Mouse (Mus musculus) CH12.LX (cell line): ENCODE measurements around the gene Msh5. TPM values are rescaled to one million over a fixed set of nuclear protein-coding genes. Genes with fewer than 3 reads are reported as not detected.

Source experiments
- DNase-seq: peaks from one replicate; pipeline ENCODE4 v3.0.0-alpha.2; 2013; ENCODE audit errors: extremely low read depth
- H3K27ac ChIP-seq: 2 replicates; pipeline ENCODE4 v1.5.1; 2012; ENCODE audit warnings: low read depth, mild to moderate bottlenecking, control low read depth, moderate library complexity; ENCODE audit not compliant: insufficient read depth
- H3K27me3 ChIP-seq: replicated peaks from 2 replicates; pipeline ENCODE3; 2012; ENCODE audit warnings: inconsistent platforms
- H3K36me3 ChIP-seq, 2 experiments: replicated peaks in 1 of 2; 2 replicates each; pipeline versions ENCODE3 to v1.6.1; 2012; ENCODE audit warnings: inconsistent platforms in 1 of 2, low read length in 1 of 2, mild to moderate bottlenecking in 1 of 2, mixed read lengths in 1 of 2, moderate library complexity in 1 of 2; ENCODE audit not compliant: control insufficient read depth in 1 of 2, insufficient read depth in 1 of 2
- H3K4me1 ChIP-seq, 2 experiments: 2 replicates each; pipeline ENCODE4 v1.6.1; 2012; ENCODE audit warnings: inconsistent platforms in 1 of 2, moderate library complexity in 1 of 2; ENCODE audit not compliant: insufficient read depth in 2 of 2, control insufficient read depth in 1 of 2
- H3K4me2 ChIP-seq: 2 replicates; pipeline ENCODE4 v1.6.1; 2012; ENCODE audit warnings: low read depth, mild to moderate bottlenecking, control low read depth; ENCODE audit not compliant: poor library complexity, insufficient read depth, severe bottlenecking
- H3K4me3 ChIP-seq, 3 experiments: fragments of 150-350 bp in 1 of 3; sonication (generic) in 1 of 3; replicated peaks in 1 of 3; 2 replicates each; pipeline versions ENCODE3 to v1.5.1; 2011 to 2012; ENCODE audit warnings: low read depth in 2 of 3, low read length in 2 of 3, mild to moderate bottlenecking in 2 of 3, moderate library complexity in 2 of 3, control low read depth in 1 of 3, improper control_type of control experiment in 1 of 3, inconsistent platforms in 1 of 3, mixed read lengths in 1 of 3; ENCODE audit not compliant: poor library complexity in 1 of 3
- H3K79me2 ChIP-seq: replicated peaks from 2 replicates; pipeline ENCODE4 v1.6.1; 2012; ENCODE audit warnings: mild to moderate bottlenecking, moderate library complexity; ENCODE audit not compliant: control insufficient read depth, poor library complexity, insufficient read depth, severe bottlenecking; ENCODE audit errors: extremely low read depth
- H3K9ac ChIP-seq: 2 replicates; pipeline ENCODE4 v1.6.1; 2012; ENCODE audit warnings: low read depth, mild to moderate bottlenecking, control low read depth, moderate library complexity; ENCODE audit not compliant: insufficient read depth
- H3K9me3 ChIP-seq: replicated peaks from 2 replicates; pipeline ENCODE3; 2012; ENCODE audit warnings: low read length, inconsistent platforms, mixed read lengths
- BHLHE40 ChIP-seq: IDR thresholded peaks from 2 replicates; pipeline ENCODE4 v1.6.1; 2011; ENCODE audit warnings: mild to moderate bottlenecking, low read depth, low read length, improper control_type of control experiment
- CHD1 ChIP-seq: IDR thresholded peaks from 2 replicates; pipeline ENCODE4 v1.6.1; 2012; ENCODE audit warnings: low read depth, low read length, improper control_type of control experiment, inconsistent platforms
- CHD2 ChIP-seq: IDR thresholded peaks from 2 replicates; pipeline ENCODE4 v1.6.1; 2011; ENCODE audit warnings: low read length, improper control_type of control experiment
- CTCF ChIP-seq, 2 experiments: IDR thresholded peaks in 1 of 2; conservative IDR thresholded peaks in 1 of 2; 2 replicates each; pipeline ENCODE4 v1.5.1; 2011 to 2012; ENCODE audit warnings: low read depth in 2 of 2, low read length in 2 of 2, improper control_type of control experiment in 1 of 2, inconsistent platforms in 1 of 2, mild to moderate bottlenecking in 1 of 2, moderate library complexity in 1 of 2
- E2F4 ChIP-seq: IDR thresholded peaks from 2 replicates; pipeline ENCODE4 v1.6.1; 2011; ENCODE audit warnings: low read depth, low read length, improper control_type of control experiment; ENCODE audit not compliant: insufficient replicate concordance
- ELF1 ChIP-seq: IDR thresholded peaks from 2 replicates; pipeline ENCODE4 v1.6.1; 2014; ENCODE audit warnings: low read depth, mild to moderate bottlenecking, inconsistent platforms, low read length, improper control_type of control experiment
- EP300 ChIP-seq: IDR thresholded peaks from 2 replicates; pipeline ENCODE4 v1.6.1; 2011; ENCODE audit warnings: low read length, improper control_type of control experiment
- ETS1 ChIP-seq: conservative IDR thresholded peaks from 2 replicates; pipeline ENCODE4 v1.6.1; 2012; ENCODE audit warnings: low read depth, mild to moderate bottlenecking, inconsistent platforms, low read length, improper control_type of control experiment, moderate library complexity
- GABPA ChIP-seq: IDR thresholded peaks from 2 replicates; pipeline ENCODE4 v1.6.1; 2012; ENCODE audit warnings: low read depth, low read length, improper control_type of control experiment, inconsistent platforms; ENCODE audit not compliant: insufficient replicate concordance
- HCFC1 ChIP-seq: IDR thresholded peaks from 2 replicates; pipeline ENCODE4 v1.6.1; 2012; ENCODE audit warnings: low read depth, mild to moderate bottlenecking, inconsistent platforms, low read length, improper control_type of control experiment
- IRF4 ChIP-seq: IDR thresholded peaks from 2 replicates; pipeline ENCODE4 v1.6.1; 2014; ENCODE audit warnings: low read depth, mild to moderate bottlenecking, inconsistent platforms, low read length, improper control_type of control experiment
- JUND ChIP-seq: conservative IDR thresholded peaks from 2 replicates; pipeline ENCODE4 v1.6.1; 2011; ENCODE audit warnings: low read depth, low read length, improper control_type of control experiment
- MAFK ChIP-seq: IDR thresholded peaks from 2 replicates; pipeline ENCODE4 v1.6.1; 2011; ENCODE audit warnings: low read length, improper control_type of control experiment; ENCODE audit not compliant: insufficient replicate concordance
- MAX ChIP-seq: IDR thresholded peaks from 2 replicates; pipeline ENCODE4 v1.6.1; 2011; ENCODE audit warnings: low read length, improper control_type of control experiment
- MAZ ChIP-seq: IDR thresholded peaks from 2 replicates; pipeline ENCODE4 v1.6.1; 2012; ENCODE audit warnings: low read depth, mild to moderate bottlenecking, inconsistent platforms, low read length, improper control_type of control experiment, moderate library complexity
- MEF2A ChIP-seq: IDR thresholded peaks from 2 replicates; pipeline ENCODE4 v1.6.1; 2014; ENCODE audit warnings: low read depth, mild to moderate bottlenecking, inconsistent platforms, low read length, improper control_type of control experiment, borderline replicate concordance
- MXI1 ChIP-seq: IDR thresholded peaks from 2 replicates; pipeline ENCODE4 v1.6.1; 2011; ENCODE audit warnings: mild to moderate bottlenecking, low read depth, low read length, improper control_type of control experiment
- MYC ChIP-seq: IDR thresholded peaks from 2 replicates; pipeline ENCODE4 v1.6.1; 2011; ENCODE audit warnings: low read depth, mild to moderate bottlenecking, improper control_type of control experiment, low read length
- NELFE ChIP-seq: IDR thresholded peaks from 2 replicates; pipeline ENCODE4 v1.6.1; 2011; ENCODE audit warnings: low read depth, low read length, improper control_type of control experiment
- PAX5 ChIP-seq: IDR thresholded peaks from 2 replicates; pipeline ENCODE4 v1.6.1; 2012; ENCODE audit warnings: low read length, inconsistent platforms, mixed read lengths
- POLR2A ChIP-seq: IDR thresholded peaks from 2 replicates; pipeline ENCODE4 v1.6.1; 2011; ENCODE audit warnings: low read depth, mild to moderate bottlenecking, improper control_type of control experiment, low read length
- POLR2AphosphoS2 ChIP-seq: IDR thresholded peaks from 2 replicates; pipeline ENCODE4 v1.6.1; 2011; ENCODE audit warnings: low read depth, low read length, improper control_type of control experiment
- RAD21 ChIP-seq: IDR thresholded peaks from 2 replicates; pipeline ENCODE4 v1.6.1; 2011; ENCODE audit warnings: low read depth, mild to moderate bottlenecking, low read length, improper control_type of control experiment, moderate library complexity
- RCOR1 ChIP-seq: conservative IDR thresholded peaks from 2 replicates; pipeline ENCODE4 v1.6.1; 2012; ENCODE audit warnings: low read depth, mild to moderate bottlenecking, inconsistent platforms, low read length, improper control_type of control experiment
- SIN3A ChIP-seq: IDR thresholded peaks from 2 replicates; pipeline ENCODE4 v1.6.1; 2012; ENCODE audit warnings: low read length, improper control_type of control experiment, inconsistent platforms
- TBP ChIP-seq: conservative IDR thresholded peaks from 2 replicates; pipeline ENCODE4 v1.6.1; 2011; ENCODE audit warnings: low read depth, low read length, improper control_type of control experiment
- TCF12 ChIP-seq: IDR thresholded peaks from 2 replicates; pipeline ENCODE4 v1.6.1; 2014; ENCODE audit warnings: low read depth, mild to moderate bottlenecking, inconsistent platforms, low read length, improper control_type of control experiment
- UBTF ChIP-seq: IDR thresholded peaks from 2 replicates; pipeline ENCODE4 v1.6.1; 2012; ENCODE audit warnings: low read depth, mild to moderate bottlenecking, inconsistent platforms, low read length, improper control_type of control experiment, moderate library complexity
- USF1 ChIP-seq: IDR thresholded peaks from 2 replicates; pipeline ENCODE4 v1.6.1; 2014; ENCODE audit warnings: low read depth, mild to moderate bottlenecking, inconsistent platforms, low read length, improper control_type of control experiment
- USF2 ChIP-seq: conservative IDR thresholded peaks from 2 replicates; pipeline ENCODE4 v1.6.1; 2011; ENCODE audit warnings: low read depth, low read length, improper control_type of control experiment
- ZC3H11A ChIP-seq: IDR thresholded peaks from 2 replicates; pipeline ENCODE4 v1.6.1; 2012; ENCODE audit warnings: low read depth, mild to moderate bottlenecking, inconsistent platforms, low read length, improper control_type of control experiment
- ZKSCAN1 ChIP-seq: IDR thresholded peaks from 2 replicates; pipeline ENCODE4 v1.6.1; 2012; ENCODE audit warnings: low read depth, inconsistent platforms, low read length, improper control_type of control experiment, borderline replicate concordance
- ZMIZ1 ChIP-seq: IDR thresholded peaks from 2 replicates; pipeline ENCODE4 v1.6.1; 2012; ENCODE audit warnings: low read depth, mild to moderate bottlenecking, inconsistent platforms, low read length, improper control_type of control experiment
- ZNF384 ChIP-seq: IDR thresholded peaks from 2 replicates; pipeline ENCODE4 v1.6.1; 2012; ENCODE audit warnings: low read depth, low read length, improper control_type of control experiment, inconsistent platforms
- dilution Hi-C: fragments of 300-500 bp; cut with MboI; formaldehyde crosslinking; loops from 2 replicates; pipeline ENCODE4 v1.14.3; 2020; ENCODE audit warnings: low sequenced_read_pairs; ENCODE audit not compliant: extremely low pct_unique_long_range_greater_than_20kb, extremely low pct_ligation_motif_present
- in situ Hi-C: fragments of 300-500 bp; cut with MboI; formaldehyde crosslinking; loops from 3 replicates; pipeline ENCODE4 v1.14.3; 2019; ENCODE audit warnings: low sequenced_read_pairs, low pct_ligation_motif_present, low pct_unique_long_range_greater_than_20kb, mixed read lengths
- polyA plus RNA-seq: library from polyadenylated mRNA; unstranded; fragments of >175 nt; gene quantifications from 2 replicates; pipeline ENCODE4 v1.2.1, GENCODE M21; 2012; ENCODE audit warnings: low read depth; ENCODE audit not compliant: insufficient read length
- total RNA-seq, 2 experiments: library from RNA; depleted of rRNA; stranded (reverse); fragments of 300-350 nt in 1 of 2; fragments of >200 nt in 1 of 2; gene quantifications; 2 replicates each; pipeline ENCODE4 v1.2.3; 2012 to 2014

Gene Msh5
- total and polyA plus RNA-seq, 3 experiments, result 6.1 to 13.1 (median 10.6) TPM

DNA sequence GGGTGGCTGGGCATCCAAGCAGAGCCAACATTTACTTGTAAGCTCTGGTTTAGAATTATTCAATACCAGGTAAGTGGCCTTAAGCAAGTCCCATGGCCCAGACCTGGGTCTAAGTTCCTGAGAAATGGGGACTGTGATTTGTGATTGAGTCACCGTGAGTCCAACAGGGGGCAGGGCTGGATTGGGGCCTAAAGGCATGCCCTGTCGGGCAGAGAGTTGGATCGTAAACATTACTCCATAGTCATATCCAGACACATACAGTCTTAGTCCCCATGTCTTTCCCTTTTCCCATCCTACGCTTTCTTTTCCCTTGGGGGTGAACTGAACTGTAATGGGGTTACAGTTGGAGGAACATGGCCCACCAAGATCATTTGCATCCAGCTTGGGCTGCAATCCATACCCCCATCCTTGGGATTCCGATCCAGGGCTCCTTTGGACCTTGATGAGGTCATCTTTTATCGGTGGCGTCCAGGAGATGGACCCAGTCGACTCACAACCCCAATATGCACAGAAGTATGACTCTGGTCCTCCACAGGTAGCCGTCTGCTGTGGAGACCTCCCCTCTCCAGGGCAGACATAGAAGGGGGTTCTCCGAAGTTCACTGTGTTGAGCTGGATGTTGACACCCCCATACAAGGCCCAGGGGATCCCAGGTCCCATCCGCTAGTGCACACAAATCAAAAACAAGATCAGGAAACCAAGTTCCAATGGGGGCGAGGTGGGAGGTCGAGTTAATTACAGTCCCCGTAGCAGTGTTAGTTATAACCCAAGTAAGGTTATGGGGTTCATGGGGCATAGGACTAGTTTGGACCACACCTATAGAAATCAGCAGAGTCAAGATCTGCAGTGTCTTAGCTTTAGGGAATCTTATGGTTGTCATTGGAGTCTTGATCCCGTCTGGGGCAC is 47.8 kb downstream of the Msh5 start:
- DNase-seq, result peak; percentile 31
- Histone ChIP-seq H3K9me3 (peaks cover 36% of the 10 kb centered on the region), H3K79me2 (peaks cover 17% of the 10 kb centered on the region), H3K36me3 (peaks cover 35 to 48% of the 10 kb centered on the region in 2 experiments), H3K9ac (peak overlapping the region; percentile 8; the same call in 1 of the 2 replicates), H3K27ac (peak overlapping the region; percentile 99), H3K27me3 (no peaks in the 10 kb centered on the region), H3K4me3 (peak overlapping the region in 2 of 3 experiments; percentile 36 to 59), H3K4me2 (no peak overlapping the region), H3K4me1 (peaks cover 4 to 5% of the 10 kb centered on the region in 2 experiments; a peak in 1 of 4 replicates)
- dilution Hi-C loops, result no loop called here
- in situ Hi-C loops, result no loop called here
- TF ChIP-seq IRF4, result no peak
- no peak for TF ChIP-seq CHD2
- TF ChIP-seq JUND, result no peak
- no peak for TF ChIP-seq NELFE
- TF ChIP-seq MAFK, result no peak
- TF ChIP-seq PAX5, result no peak
- TF ChIP-seq BHLHE40, result no peak
- TF ChIP-seq RCOR1, result 0 out of 2 replicates have a peak, but pooled peaks have one; percentile 19
- no peak for TF ChIP-seq ZKSCAN1
- TF ChIP-seq E2F4, result no peak
- no peak for TF ChIP-seq ZNF384
- peak; percentile 14 for TF ChIP-seq POLR2AphosphoS2
- TF ChIP-seq USF1, result no peak
- TF ChIP-seq USF2, result peak; percentile 13; the same call in 1 of the 2 replicates
- no peak for TF ChIP-seq MAZ
- TF ChIP-seq ETS1, result no peak
- TF ChIP-seq SIN3A, result no peak
- no peak for TF ChIP-seq ZC3H11A
- no peak for TF ChIP-seq TBP
- no peak for TF ChIP-seq ELF1
- TF ChIP-seq UBTF, result no peak
- no peak for TF ChIP-seq MXI1
- no peak for TF ChIP-seq RAD21
- TF ChIP-seq MYC, result no peak
- TF ChIP-seq ZMIZ1, result peak; percentile 56
- TF ChIP-seq POLR2A, result peak; percentile 63; the same call in 1 of the 2 replicates
- TF ChIP-seq GABPA, result no peak
- TF ChIP-seq CTCF (conservative IDR thresholded peaks at IDR 0.05 in 1 of 2, IDR thresholded peaks at IDR 0.05 in 1 of 2; ENCODE audit: low read depth in 2 of 2, low read length in 2 of 2), result no peak
- TF ChIP-seq HCFC1, result no peak
- no peak for TF ChIP-seq EP300
- no peak for TF ChIP-seq CHD1
- TF ChIP-seq MEF2A, result no peak
- TF ChIP-seq MAX, result no peak
- TF ChIP-seq TCF12, result no peak
